Mouse (Mus musculus) heart, adult 2 months (tissue): ENCODE data around the gene Acss3.

Experiments
- CTCF ChIP-seq: fragments of 200-600 bp; IDR thresholded peaks from 2 replicates; pipeline ENCODE4 v1.8.1; 2022; ENCODE audit warnings: antibody characterized with exemption, mild to moderate bottlenecking, moderate library complexity
- EP300 ChIP-seq: fragments of 200-500 bp; IDR thresholded peaks from 2 replicates; pipeline ENCODE4 v1.6.1; 2011; ENCODE audit warnings: low read depth, low read length, control low read depth; ENCODE audit not compliant: insufficient read depth

DNA sequence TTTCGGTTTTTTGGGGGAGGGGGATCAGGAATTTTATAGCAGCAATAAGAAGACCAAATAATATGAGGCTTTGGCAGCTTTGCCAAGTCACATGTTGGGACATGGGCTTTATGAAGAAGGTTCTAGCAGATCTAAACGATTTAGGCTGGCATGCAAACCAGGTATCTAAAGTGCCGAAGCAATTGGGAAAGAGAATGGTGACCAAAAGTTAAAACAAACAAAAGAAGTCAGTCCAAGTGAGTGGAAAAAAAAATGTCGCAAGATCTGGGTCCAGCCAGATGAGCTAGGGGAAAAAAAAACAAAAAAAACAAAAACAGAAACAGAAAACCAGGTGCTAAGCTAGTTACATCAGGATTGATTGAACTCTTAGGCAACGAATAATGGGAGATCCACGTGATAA lies 83.1 kb downstream of the Acss3 start:
- TF ChIP-seq CTCF (no peak), EP300 (no peak)
